Mouse (Mus musculus): Measurements from ENCODE around the gene Fbn1. TPM values are rescaled to one million over a fixed set of nuclear protein-coding genes. Genes with fewer than 3 reads are reported as not detected.

Fbn1 gene
- 16.8 and 20.0 TPM in 2 replicates for polyA plus RNA-seq (2016; fragmentation: Nextera tagmentation; extraction: Ambion mirVana)

DNA sequence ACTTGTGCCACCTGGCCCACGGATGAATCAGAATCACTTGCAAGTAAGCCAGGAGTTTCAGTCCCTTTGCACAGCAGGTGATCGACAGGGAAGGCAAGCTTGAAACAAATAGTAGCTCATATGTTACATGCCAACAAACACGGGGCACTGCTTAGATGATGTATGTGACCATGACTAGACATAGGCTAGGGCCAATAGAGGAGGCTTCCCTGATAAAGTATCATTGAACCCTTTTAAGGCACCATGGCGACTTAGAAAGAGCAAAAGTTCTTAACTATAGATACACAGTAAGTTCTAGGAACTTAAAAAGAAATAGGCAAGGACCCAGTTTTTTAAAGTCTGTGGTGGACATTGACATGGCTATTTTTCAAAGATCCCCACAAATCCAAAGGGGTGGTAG is at the start of gene Fbn1:
Gene Fbn1, minus strand, starts transcription at position 101 of the 400 bp plus-strand sequence.
- Histone ChIP-seq H3K27me3 (ENCODE audit: insufficient read depth, poor library complexity, severe bottlenecking) (peaks cover 20% of the 10 kb centered on the region), H3K9me3 (no peaks in the 10 kb centered on the region), H3K36me3 (0 out of 2 replicates have a peak, but pooled peaks cover 2% of the 10 kb centered on the region), H3K27ac (peak within 1 kb of the TSS; percentile 85), H3K4me3 (peak within 1 kb of the TSS; percentile 74), H3K4me1 (peaks cover 29% of the 10 kb centered on the region)
- 83% methylated on average over 4 of the region's 4 CpGs for WGBS
- no peak for DNase-seq (ENCODE audit: low spot score)

DNA sequence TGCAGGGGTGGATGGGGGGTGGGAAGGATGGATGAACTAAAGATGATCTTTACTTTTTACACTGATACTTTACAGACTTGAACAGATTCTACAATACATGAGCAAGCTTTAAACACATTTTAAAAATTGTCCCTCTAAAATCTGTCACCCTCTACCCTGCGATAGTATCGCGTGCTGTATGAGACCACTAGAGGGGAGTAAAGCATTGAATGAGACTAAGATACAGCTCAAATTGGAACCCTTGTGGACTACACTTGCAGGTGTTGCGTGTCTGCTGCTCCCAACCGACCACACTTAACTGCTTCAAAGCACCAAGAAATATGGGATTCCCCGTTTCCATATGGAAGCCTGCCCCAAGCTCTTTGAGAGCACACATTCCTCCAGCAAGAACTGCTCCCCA is 48.0 kb upstream of the Fbn1 start:
- Histone ChIP-seq H3K36me3 (no peaks in the 10 kb centered on the region), H3K27ac (no peak overlapping the region), H3K4me3 (no peak overlapping the region), H3K4me1 (peaks cover 4% of the 10 kb centered on the region; the same call in 1 of the 2 replicates), H3K9me3 (no peaks in the 10 kb centered on the region), H3K27me3 (ENCODE audit: insufficient read depth, poor library complexity, severe bottlenecking) (no peaks in the 10 kb centered on the region)
- WGBS, result 76% methylated on average over 6 of the region's 6 CpGs
- no peak for DNase-seq (ENCODE audit: low spot score)

DNA sequence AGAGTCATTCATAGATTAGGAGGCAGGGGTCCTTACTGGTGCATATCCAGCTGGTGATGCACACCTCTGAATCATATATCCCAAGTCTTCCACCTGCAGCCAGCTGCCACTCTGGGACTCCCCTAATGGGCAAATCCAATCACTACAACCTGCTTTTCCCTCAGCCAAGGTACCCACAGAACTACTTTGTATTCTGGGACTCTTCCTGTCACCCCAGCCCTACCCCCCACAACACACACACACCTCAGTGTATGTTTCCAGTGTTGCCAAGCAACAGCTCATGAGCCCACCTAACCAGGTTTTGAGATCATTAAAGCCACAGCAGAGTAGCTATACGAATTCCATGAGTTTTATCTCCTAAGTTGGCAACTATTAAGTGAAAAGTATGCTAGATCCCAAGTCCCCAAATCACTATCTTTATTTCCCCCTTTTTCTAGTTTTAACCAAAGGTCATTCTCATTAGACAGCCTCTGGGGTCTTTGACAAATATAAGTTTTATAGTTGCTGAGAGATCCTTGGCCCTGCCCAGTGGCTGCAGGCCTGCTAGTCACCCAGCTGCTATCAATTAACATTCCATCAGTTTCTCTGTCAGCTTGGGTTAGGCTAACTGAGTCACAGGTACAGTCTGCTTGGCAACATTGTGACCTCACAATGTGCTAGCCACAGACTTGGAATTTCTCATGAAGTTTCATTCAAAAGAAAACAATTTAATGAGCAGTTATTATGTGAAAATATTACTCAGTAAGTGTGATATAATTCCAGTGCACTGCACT is 41.2 kb upstream of the Fbn1 start:
- H3K4me1 ChIP-seq, result no peaks in the 10 kb centered on the region; the same call in 1 of the 2 replicates

DNA sequence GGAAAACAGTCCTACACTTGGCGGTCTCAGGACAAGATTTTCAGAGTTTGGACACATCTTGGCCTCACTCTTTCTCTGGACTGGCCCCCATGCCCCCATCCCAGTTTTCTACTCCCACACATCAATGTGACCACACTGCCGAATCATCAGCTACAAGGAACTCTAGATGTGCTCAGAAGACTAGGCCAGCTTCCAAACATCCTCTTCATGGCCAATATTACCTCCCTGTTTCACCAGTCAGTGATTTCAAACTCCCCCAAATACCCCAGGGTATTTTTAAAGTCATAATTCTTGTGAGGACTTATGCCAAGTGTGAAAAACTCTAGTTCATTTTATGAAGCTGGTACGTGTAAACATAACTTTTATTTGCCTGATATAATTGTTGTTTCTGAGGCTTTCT is 37.2 kb upstream of the Fbn1 start:
- DNase-seq (ENCODE audit: low spot score), result no peak
- WGBS, result 79% methylated on average over 3 of the region's 3 CpGs
- no peak overlapping the region for H3K27ac ChIP-seq

More for the DNA sequence above, 41.2 kb upstream of the Fbn1 start:
- Histone ChIP-seq H3K36me3 (no peaks in the 10 kb centered on the region), H3K27ac (no peak overlapping the region), H3K4me3 (no peak overlapping the region), H3K27me3 (ENCODE audit: insufficient read depth, poor library complexity, severe bottlenecking) (no peaks in the 10 kb centered on the region), H3K9me3 (no peaks in the 10 kb centered on the region)
- DNase-seq (ENCODE audit: low spot score), result no peak
- 60% methylated on average over 1 of the region's 1 CpGs for WGBS

DNA sequence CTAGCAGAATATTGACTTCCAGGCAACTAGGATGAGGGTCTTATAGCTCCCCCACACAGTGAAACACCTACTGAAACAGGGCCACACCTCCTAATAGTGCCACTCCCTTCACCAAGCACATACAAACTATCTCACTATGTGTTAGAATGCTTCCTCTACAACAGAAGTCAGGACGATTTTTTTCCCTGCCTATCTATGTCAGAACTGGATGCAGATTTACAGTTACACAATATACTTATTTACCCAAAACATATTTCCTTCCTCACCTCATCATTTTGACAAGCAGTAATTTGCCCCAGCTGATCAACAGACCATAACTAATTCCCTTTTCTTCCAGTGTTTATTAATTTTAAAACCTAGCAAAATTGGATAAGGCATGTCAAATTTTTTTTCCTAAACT is 35.9 kb upstream of the Fbn1 start:
- WGBS, result 65% methylated on average over 1 of the region's 1 CpGs
- Histone ChIP-seq H3K36me3 (no peaks in the 10 kb centered on the region), H3K9me3 (no peaks in the 10 kb centered on the region), H3K27me3 (ENCODE audit: insufficient read depth, poor library complexity, severe bottlenecking) (no peaks in the 10 kb centered on the region), H3K4me1 (no peaks in the 10 kb centered on the region; the same call in 1 of the 2 replicates), H3K4me3 (no peak overlapping the region), H3K27ac (no peak overlapping the region)
- DNase-seq (ENCODE audit: low spot score), result no peak

More for the DNA sequence above, 37.2 kb upstream of the Fbn1 start:
- no peak overlapping the region for H3K4me3 ChIP-seq
- H3K9me3 ChIP-seq, result no peaks in the 10 kb centered on the region
- H3K4me1 ChIP-seq, result no peaks in the 10 kb centered on the region; the same call in 1 of the 2 replicates
- no peaks in the 10 kb centered on the region for H3K36me3 ChIP-seq
- no peaks in the 10 kb centered on the region for H3K27me3 ChIP-seq (ENCODE audit: insufficient read depth, poor library complexity, severe bottlenecking)

DNA sequence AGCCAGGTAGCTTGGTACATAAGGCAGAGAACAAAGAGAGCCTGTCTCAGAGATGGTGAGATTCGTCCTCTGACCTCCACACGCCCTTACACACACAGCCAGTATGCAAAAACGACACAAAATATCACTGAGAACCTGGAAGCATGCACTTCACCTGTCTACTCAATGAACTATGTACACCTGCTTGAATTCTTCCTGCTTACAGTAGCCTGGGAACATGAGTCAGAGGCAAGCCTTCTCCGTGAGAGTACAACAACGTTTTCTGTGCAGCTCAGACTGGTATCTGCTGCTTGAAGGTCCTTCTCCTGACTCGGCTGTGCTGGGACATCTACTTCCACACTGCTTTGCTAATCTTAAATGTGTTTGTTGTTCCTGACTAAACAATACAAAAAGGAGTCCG is 33.7 kb upstream of the Fbn1 start:
- DNase-seq (ENCODE audit: low spot score), result no peak
- H3K27ac ChIP-seq, result no peak overlapping the region
- WGBS, result 59% methylated on average over 7 of the region's 7 CpGs
- H3K27me3 ChIP-seq (ENCODE audit: insufficient read depth, poor library complexity, severe bottlenecking), result no peaks in the 10 kb centered on the region
- no peaks in the 10 kb centered on the region for H3K4me1 ChIP-seq
- H3K4me3 ChIP-seq, result no peak overlapping the region
- H3K36me3 ChIP-seq, result no peaks in the 10 kb centered on the region
- H3K9me3 ChIP-seq, result no peaks in the 10 kb centered on the region

DNA sequence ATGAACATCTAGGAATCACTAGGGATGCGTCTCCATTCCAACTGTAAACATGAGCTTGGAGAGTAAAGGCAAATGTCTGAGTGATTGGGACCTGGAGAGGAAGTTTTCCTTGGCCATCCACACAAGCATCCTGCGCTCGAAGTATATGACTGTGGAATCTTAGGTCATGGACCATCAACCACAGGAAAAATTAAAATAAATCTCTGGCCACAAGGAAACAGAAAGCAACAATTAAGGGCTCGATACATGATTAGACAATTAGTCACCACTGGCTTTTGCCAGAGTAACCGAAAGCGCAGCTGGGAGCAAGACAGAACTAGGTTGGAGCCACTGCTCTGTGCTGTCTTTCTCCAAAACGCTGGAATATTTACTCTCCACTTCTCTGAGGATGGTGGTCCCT is 32.8 kb upstream of the Fbn1 start:
- 82% methylated on average over 7 of the region's 7 CpGs for WGBS
- DNase-seq (ENCODE audit: low spot score), result no peak
- no peaks in the 10 kb centered on the region for H3K27me3 ChIP-seq (ENCODE audit: insufficient read depth, poor library complexity, severe bottlenecking)
- no peaks in the 10 kb centered on the region for H3K9me3 ChIP-seq
- no peak overlapping the region for H3K27ac ChIP-seq
- H3K36me3 ChIP-seq, result no peaks in the 10 kb centered on the region
- no peak overlapping the region for H3K4me3 ChIP-seq
- no peaks in the 10 kb centered on the region for H3K4me1 ChIP-seq

DNA sequence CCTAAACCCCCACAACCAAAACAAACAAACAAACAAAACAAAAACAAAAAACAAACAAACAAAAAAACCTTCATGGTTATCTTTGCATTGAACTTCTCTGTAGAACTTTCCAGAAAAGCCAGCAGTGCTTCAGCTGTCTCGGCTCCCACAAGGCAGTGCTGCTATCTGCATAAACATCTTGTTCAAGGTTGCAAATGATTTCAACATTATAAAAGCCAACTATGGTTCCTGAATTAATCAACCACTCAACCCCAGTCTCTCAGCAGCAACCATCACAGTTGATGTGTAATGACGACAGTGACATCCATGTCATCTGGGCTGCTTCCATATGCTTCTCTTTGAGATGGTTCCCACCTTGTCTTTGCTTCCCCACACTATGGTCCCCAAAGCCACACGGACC is 31.8 kb upstream of the Fbn1 start:
- Histone ChIP-seq H3K27ac (no peak overlapping the region), H3K4me1 (no peaks in the 10 kb centered on the region), H3K4me3 (no peak overlapping the region), H3K9me3 (no peaks in the 10 kb centered on the region), H3K27me3 (ENCODE audit: insufficient read depth, poor library complexity, severe bottlenecking) (no peaks in the 10 kb centered on the region), H3K36me3 (no peaks in the 10 kb centered on the region)
- DNase-seq (ENCODE audit: low spot score), result no peak
- WGBS, result 82% methylated on average over 3 of the region's 3 CpGs

DNA sequence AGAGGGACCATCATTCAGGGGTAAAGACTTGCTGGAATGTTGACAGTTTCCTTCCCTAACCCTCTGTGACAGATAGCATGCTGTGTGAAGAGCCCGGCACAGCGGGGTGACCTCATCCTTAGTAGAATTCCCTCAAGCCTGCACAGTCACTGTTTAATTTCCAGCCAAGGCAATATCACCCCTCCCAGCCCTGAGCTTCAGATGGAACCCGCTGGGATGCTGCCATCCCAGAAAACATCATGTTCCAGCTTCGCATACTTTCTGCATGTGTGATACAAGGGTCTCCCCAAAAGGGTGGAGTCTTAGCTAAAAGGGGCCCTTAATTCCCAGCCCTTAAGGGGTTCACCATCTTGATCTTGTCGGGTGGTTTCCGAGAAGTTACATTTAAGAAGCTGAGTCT is 22.9 kb upstream of the Fbn1 start:
- no peaks in the 10 kb centered on the region for H3K9me3 ChIP-seq

DNA sequence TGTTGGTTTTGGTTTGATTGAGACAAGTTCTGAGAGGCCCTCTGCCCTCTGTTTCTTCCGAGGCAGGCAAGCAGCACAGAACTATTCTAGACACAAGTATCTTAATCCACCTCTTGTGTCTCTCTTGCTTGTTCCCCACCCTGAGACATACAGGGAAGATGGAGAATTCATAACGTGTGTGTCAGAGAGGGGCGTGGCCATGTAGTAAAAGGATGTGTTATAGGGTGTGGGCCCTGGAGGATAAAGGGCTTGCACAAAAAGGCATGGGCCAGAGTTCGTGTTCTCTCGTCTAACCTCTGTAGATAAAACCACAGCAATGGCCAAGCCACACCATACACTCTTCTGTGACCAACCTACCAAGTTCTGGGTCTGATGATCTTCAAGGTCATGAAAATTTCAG is 18.8 kb upstream of the Fbn1 start:
- Histone ChIP-seq H3K4me1 (peaks cover 8% of the 10 kb centered on the region), H3K27me3 (ENCODE audit: insufficient read depth, poor library complexity, severe bottlenecking) (no peaks in the 10 kb centered on the region), H3K9me3 (no peaks in the 10 kb centered on the region), H3K36me3 (no peaks in the 10 kb centered on the region), H3K27ac (no peak overlapping the region), H3K4me3 (no peak overlapping the region)
- peak; percentile 38 for DNase-seq (ENCODE audit: low spot score)
- WGBS, result 75% methylated on average over 5 of the region's 5 CpGs

More for the DNA sequence above, 22.9 kb upstream of the Fbn1 start:
- no peak overlapping the region for H3K4me3 ChIP-seq
- H3K36me3 ChIP-seq, result no peaks in the 10 kb centered on the region
- H3K27me3 ChIP-seq (ENCODE audit: insufficient read depth, poor library complexity, severe bottlenecking), result no peaks in the 10 kb centered on the region
- H3K4me1 ChIP-seq, result peaks cover 8% of the 10 kb centered on the region
- DNase-seq (ENCODE audit: low spot score), result peak; percentile 74
- H3K27ac ChIP-seq, result no peak overlapping the region
- WGBS, result 52% methylated on average over 6 of the region's 6 CpGs

DNA sequence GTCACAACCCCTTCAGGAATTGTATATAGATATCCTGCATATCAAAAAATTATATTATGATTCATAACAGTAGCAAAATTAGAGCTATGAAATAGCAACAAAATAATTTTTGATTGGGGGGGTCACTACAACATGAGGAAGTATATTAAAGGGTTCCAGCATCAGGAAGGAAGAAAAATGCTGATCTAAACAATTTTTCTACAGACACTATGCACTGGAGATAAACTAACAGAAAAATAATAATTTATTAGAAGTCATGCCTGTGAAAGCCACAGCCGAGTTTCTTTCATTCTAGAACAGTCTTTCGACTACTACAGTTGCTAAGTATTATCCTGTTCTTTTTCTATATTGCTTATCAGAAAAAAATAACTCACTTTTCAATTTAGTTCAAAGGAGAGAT is 17.7 kb upstream of the Fbn1 start:
- no peak overlapping the region for H3K4me3 ChIP-seq
- peaks cover 3% of the 10 kb centered on the region for H3K4me1 ChIP-seq
- no peak overlapping the region for H3K27ac ChIP-seq
- H3K36me3 ChIP-seq, result no peaks in the 10 kb centered on the region
- 74% methylated on average over 2 of the region's 2 CpGs for WGBS
- H3K27me3 ChIP-seq (ENCODE audit: insufficient read depth, poor library complexity, severe bottlenecking), result no peaks in the 10 kb centered on the region
- DNase-seq (ENCODE audit: low spot score), result no peak
- no peaks in the 10 kb centered on the region for H3K9me3 ChIP-seq

DNA sequence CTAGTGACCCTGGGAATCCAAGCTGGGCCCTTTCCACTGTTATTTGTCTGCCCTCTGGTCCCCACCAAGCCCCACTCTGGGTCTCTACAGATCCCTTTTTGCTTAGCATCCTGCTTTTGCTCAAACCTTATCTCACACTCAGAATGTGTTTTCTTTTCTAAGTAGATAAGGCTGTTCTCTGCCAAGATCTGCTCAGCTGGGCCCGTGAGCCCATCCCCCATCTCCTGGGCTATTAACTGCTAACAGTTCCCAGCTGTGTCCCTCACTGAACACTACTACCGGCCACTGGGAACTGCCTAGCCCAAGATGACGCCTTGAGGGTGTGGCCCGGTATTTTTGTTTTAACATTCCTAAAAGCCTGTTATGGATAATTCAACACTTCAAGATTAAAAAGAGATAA is 8.8 kb upstream of the Fbn1 start:
- no peaks in the 10 kb centered on the region for H3K9me3 ChIP-seq
- no peaks in the 10 kb centered on the region for H3K27me3 ChIP-seq (ENCODE audit: insufficient read depth, poor library complexity, severe bottlenecking)
- no peaks in the 10 kb centered on the region for H3K36me3 ChIP-seq
- peak overlapping the region; percentile 56 for H3K27ac ChIP-seq
- WGBS, result under 1% methylated on average over 4 of the region's 4 CpGs
- no peak overlapping the region for H3K4me3 ChIP-seq
- H3K4me1 ChIP-seq, result peaks cover 20% of the 10 kb centered on the region
- peak; percentile 83 for DNase-seq (ENCODE audit: low spot score)

DNA sequence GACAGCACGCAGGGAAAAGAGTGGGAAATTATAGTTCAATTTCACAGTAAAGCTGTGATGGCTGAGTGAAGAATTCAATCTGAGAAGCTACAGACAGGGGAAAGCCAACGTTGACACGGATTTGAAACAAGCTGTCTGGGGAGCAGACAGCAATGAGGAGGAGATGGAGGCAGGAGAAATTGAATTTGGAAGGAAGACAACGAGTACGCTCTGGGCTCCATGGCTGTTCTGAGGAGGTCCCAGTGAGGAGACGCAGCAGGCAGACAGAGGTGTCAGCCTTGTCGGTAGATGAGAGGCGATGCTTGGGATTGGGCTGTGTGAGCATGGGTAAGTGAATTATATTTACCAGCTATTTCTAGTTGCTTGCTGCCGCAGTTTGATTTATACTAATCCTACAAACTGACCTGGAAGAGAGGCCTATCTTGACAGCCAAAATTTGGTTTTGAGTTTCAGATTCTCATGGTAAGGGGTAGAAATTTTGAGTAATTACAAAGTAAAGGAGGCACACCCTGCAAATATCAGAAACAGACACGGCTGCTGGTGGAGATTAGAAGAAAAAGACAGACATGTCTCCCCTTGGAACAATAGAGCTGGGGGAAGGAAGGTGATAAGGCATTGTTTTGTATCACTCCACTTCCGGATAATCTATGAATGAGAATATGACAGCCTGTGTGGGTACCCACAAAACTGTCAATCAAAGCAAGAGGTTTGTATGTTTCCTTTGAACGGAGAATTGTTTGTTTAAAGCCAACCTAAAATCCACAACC is 7.7 kb upstream of the Fbn1 start:
- DNase-seq (ENCODE audit: low spot score), result peak; percentile 52
- Histone ChIP-seq H3K27me3 (ENCODE audit: insufficient read depth, poor library complexity, severe bottlenecking) (no peaks in the 10 kb centered on the region), H3K36me3 (no peaks in the 10 kb centered on the region), H3K27ac (peak overlapping the region; percentile 56; the same call in 1 of the 2 replicates), H3K4me1 (peaks cover 20% of the 10 kb centered on the region), H3K9me3 (no peaks in the 10 kb centered on the region), H3K4me3 (no peak overlapping the region)
- 41% methylated on average over 12 of the region's 12 CpGs for WGBS
